Mouse (Mus musculus) left cerebral cortex, adult 8-10 months (tissue): ENCODE data around the gene Scaf8. TPM values are rescaled to one million over a fixed set of nuclear protein-coding genes. Genes with fewer than 3 reads are reported as not detected.
"Not testable (repeated sequence)": the region's sequence is repeated elsewhere in the genome, so short reads cannot be mapped to it uniquely, and the experiment has no call there.

ENCODE experiments used
- DNase-seq, 2 experiments: peaks; one replicate each; pipeline ENCODE4 v3.0.0; 2022; ENCODE audit warnings: low spot score in 2 of 2
- total RNA-seq, 4 experiments: library from RNA; stranded (reverse); gene quantifications; 2 replicates each; pipeline ENCODE4 v1.2.4; 2022

Gene Scaf8
- total RNA-seq, 4 experiments from 2014 or later: 57.1 to 64.2 (median 58.7) TPM

DNA sequence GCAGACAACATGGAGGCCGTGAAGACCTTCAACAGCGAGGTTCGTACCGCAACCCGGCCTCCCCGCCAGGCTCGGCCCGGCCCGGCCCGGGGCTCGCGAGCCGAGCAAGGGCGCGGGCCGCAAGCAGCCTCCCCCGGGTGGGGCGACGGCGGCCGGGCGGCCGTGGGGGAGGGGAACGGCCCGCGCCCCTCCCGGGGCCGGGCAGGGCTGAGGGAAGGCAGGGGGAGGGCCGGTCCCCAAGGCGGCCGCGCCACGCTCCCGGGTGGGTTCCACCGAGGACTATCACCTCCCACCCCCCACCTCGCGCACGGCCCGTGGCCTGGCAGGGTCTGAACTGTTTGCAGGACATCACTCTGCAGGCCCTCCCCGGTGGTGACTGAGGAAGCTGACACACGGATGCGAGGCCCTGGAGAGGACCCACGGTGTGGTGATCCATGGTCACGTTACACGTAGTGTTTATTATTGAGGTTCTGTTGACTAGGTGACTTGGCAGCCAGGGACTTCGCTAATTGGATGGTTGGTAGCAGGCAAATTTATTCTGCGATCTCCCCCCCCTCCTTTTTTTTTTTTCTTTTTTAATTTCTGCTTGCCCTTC is 705 bp downstream of the Scaf8 start:
- DNase-seq: peak; percentile 42 to 65

DNA sequence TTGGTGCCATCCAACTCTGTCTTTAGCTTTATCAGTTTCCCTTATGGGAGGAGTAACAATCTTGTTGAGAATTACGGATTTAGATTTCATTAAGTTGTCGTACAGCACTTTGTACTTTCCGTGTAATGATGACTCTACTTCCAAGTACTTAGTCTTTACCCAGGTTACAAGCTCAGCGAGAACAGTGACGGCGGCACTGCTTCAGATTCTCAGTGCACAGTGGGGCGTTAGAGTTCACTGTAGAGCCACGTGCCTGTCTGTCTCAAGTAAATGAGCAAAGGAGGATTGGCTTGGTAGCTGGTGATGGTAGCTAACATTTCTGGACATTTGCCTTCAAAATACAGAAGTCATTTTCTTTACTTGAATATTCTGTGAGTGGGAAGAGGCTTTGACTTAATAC is 6.2 kb downstream of the Scaf8 start:
- DNase-seq: not testable (repeated sequence)

DNA sequence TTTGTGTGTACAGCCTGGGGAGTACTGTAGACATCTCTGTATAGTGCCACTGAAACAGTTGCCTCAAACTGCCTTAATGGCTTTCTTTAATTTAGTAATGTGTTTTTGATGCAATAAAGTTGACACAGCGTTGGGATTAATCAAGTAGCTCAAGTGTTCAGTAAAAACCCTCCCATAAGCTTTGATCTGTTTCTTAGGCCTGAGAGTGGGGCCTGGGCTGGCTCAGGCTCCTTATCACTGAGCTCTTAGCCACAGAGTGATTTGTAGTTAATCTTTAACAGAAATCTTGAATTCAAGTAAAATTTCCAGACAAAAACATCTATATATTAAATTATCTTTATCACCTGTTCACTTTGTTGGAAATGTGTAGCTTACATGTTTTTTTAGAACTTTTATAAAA is 8.8 kb downstream of the Scaf8 start:
- not testable (repeated sequence) for DNase-seq

DNA sequence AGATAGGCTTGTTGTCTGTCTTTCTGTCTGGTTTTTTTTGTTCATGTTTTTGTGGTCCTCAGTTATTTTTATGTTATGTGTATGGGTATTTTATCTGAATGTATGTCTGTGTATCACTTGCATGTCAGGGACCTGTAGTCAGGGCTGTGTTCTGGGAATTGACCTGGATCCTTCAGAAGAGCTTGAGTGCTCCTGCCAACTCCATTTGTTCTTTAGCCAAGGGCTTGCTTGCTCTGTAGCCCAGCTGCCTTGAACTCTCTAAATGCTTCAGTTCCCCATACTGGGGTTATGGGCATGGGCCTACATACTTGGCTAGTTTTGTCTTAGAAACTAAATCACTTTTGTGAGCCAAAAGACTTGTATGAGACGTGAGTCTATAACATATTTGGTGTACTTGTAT is 13.9 kb downstream of the Scaf8 start:
- DNase-seq: no peak

DNA sequence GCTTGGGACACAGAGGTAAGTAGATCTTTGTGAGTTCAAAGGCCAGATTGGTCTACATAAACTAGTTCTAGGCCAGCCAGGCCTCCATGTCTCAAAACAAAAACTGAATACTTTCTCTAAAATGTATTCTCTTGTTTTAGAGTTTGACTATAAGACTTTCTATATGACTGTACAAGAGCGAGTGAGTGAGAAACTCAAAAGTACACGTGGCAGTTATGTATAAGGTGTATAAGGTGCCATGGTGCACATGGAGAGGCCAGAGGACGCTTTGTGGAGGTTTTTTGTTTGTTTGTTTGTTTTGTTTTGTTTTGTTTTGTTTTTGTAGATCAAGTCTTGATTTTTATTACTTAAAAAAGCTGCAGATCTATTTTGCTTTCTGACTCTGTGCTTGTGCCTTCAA is 15.0 kb downstream of the Scaf8 start:
- no peak for DNase-seq

DNA sequence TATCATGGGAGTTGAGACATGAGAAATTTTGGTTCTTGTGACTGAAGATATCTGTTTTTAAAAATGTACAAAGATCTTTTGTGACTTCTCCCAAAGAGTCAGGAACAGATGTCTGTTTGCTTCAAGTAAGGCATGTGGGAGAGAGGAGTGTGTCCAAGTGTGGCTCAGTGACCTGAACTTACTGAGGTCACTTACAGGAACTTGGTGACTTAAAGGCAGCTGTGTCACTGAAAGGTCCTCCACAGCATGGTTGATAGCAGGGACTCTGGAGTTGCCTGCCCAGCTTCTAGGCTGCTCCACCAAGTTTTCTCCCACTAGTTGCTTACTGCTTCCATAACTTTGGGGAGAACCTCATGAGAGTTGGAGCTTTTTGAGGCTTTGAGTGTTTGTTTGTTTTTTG is 20.6 kb downstream of the Scaf8 start:
- no peak for DNase-seq

DNA sequence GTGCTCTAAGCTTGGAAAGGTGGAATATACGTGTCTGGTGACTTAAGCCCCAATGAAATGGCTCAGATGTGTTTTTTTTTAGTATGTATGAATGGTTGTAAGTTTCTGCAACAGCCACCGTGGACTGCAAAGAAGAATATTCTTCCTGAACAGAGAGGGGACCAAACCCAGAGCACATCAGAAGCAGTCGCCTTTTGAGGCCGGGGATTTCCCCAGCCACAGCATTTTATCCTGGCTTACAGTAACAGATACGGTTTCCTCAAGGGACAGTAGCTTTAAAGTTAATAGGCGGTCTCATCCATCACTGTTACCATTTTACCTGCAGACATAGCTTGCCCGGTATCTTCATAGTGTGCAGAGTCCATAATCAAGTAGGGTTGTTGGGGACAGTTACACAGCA is 21.4 kb downstream of the Scaf8 start:
- DNase-seq: no peak

DNA sequence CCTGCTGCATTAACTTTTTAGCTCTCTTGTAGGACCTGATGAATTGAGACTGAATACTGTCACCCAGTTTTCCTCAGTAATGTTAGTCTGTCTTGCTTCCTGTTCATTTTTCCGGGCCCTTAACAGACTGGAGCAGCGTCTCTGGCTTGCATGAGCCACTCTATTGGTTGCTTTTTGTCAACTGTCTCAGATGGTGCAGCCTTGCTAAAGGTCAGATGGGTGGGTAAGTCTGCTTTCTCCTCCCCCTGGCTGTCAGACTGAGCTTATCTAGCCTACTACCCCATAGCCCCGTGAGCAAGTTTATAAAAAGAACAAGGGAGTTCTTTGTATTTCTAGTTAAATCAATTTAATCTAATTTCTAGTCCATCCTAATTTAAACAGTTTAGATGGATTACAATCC is 23.6 kb downstream of the Scaf8 start:
- DNase-seq: no peak

DNA sequence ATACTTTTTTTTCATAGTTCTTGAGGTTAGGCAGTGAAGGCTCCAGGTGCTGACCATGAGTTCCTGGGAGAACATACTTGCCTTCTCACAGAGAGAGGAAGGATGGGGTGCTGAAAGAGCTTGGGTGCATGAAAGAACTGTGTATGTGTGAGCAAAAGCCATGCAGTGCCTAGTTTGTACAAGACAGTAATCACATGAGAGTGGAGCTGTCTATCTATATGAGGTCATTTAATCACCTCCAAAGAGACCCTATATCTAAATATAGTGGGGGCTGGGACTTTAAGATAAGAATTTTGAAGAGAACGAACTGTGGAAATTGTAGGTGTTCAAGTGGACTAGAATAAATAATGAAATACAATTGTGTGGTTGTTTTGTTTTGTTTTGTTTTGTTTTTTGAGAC is 25.3 kb downstream of the Scaf8 start:
- DNase-seq: no peak

DNA sequence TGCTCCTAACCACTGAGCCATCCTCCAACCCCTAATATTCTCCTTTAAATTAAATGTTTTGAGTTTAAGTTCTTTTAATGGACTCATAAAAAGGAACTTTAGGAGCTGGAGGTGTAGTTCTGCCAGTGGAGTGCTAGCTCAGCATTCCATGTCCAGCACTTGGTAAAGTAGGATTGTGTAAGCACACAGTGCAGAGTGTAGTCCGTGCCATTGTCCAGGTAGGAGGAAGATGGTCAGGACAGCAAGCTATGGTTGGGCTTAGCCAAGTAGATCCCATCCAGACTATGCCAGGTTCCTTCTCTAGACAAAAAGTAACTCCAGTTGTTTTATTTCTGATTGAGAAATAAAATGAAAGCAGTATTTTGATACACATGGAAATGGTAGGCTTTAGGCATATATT is 34.1 kb downstream of the Scaf8 start:
- DNase-seq: no peak

DNA sequence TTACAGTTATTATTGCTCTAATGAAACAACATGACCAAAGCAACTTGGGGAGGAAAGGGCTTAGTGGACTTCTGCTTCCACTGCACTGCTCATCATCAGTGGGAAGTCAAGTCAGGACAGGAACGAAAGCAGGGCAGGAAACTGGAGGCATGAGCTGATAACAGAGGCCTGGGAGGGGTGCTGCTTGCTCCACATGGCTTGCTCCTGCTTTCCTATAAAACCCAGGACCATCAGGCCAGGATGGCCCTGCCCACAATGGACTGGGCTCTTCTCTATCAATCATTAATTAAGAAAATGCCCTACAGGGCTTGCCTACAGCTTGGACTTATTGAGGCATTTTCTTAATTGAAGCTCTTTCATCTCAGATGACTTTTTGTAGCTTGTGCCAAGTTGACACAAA is 34.8 kb downstream of the Scaf8 start:
- no peak for DNase-seq

DNA sequence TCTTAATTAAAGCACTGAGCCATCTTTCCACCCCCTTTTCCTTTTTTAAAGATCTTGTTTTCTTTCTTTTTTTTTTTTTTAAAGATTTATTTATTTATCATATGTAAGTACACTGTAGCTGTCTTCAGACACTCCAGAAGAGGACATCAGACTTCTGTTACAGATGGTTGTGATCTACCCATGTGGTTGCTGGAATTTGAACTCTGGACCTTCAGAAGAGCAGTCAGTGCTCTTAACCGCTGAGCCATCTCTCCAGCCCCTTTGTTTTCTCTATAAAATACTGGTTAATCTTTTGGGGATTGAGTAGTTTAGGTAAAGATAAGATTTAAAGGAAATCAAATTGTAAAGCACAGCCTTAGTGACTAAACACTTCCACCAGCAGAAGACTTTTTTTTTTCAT is 35.9 kb downstream of the Scaf8 start:
- not testable (repeated sequence) for DNase-seq

DNA sequence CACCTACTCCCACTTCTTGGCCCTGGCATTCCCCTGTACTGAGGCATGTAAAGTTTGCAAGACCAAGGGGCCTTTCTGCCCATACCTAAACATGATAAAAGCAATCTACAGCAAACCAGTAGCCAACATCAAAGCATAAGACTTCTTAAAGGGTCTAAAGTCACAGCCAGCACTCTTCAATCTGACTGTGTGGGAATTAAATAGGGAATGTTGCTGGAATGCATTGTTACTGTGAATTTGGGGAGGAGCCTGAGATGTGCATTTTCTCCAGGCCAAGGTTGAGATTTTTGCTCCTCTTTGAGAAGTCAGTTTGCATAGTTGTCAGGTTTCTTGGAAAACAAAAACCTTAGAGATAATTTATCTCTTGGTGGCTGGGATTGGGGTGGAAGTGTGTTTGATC is 36.4 kb downstream of the Scaf8 start:
- DNase-seq: no peak

DNA sequence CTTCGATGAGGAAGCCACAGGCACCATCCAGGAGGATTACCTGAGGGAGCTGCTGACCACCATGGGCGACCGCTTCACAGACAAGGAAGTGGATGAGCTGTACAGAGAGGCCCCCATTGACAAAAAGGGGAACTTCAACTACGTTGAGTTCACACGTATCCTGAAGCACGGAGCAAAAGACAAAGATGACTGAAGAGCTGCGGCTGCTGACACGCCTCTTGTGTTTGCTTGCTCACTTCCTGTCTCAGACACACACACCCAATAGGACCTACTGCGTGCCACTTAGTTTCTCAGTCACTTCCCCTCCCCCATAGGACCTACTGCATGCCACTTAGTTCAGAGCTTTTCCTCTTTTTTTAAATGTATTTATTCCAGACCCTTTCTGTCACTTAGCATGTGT is 41.4 kb downstream of the Scaf8 start:
- not testable (repeated sequence) for DNase-seq

DNA sequence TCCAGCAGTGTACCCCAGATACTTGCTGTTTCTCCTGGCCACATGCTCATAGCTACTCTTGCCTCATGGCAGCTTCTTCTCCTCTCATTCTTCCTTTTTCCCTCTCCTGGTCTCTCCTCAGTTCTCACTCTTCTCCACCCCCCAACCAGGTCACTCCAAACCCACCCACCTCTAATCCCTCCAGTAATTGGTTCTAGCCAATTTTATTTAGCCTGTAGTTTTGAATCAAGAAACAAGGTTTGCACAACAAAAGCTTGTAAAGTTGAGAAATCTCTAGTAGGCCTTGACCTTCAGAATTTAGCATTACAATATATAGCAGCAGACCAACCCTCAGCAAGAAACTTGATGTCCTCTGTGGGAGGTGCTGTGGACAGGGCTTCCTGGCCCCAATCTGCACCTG is 42.2 kb downstream of the Scaf8 start:
- no peak for DNase-seq

DNA sequence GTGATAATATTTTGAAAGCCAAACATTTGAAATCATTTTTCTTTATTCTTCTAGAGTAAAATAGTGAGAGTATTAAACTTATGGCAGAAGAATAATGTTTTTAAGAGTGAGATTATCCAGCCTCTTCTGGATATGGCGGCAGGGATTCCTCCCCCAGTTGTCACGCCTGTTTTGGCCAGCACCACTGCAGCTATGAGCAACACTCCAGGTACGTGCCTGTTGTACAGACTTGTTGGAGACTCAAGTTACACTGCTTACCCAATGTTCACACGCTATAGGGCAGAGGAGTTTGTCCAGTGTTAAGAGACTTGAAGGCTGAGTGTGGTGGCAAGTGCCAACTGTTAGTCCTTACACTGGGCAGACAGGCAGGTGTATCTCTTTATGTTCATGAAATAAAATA is 48.1 kb downstream of the Scaf8 start:
- DNase-seq: no peak

DNA sequence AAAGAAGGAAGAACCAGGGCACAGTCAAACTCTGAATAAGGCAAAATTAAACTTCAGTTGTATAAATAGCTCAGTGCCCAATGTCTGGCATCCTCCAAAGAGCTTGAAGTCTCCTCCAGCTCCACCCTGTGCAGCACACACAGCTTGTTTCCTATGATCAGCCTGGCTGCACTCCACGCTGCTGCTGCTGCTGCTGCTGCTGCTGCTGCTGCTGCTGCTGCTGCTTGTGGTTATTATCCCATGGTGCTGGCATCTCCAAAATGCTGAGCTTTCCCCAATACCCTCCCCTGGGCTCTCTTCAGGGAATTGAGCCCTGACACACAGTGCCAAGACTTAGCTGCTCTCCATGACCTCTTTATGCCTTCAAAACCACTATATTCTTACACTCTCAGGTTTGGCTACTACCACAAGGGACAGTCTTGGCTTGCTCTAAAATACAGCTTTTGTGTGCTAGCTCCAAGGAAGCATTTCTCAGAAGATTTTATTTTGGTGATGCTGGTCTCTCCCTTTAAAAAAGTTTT is 65.7 kb downstream of the Scaf8 start:
- DNase-seq: not testable (repeated sequence)

DNA sequence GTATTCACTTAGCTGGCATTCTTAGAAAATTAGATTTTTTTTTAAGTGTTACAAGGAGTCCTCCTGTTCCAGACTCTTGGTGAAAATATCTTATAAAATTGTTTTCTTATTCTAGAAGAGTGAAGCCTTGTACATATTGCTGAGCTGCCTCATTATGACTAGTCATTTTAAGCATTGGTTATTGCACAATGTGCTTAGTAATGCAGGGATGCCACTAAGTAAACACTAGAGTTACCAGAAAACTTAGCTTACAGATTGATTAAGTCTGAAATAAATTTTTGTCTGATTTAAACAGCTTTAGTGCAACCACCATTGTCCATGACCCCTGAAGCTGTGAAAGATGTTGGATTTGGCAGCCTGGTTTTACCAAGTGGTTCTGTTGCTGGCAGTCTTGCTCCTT is 80.7 kb downstream of the Scaf8 start:
- not testable (repeated sequence) for DNase-seq

DNA sequence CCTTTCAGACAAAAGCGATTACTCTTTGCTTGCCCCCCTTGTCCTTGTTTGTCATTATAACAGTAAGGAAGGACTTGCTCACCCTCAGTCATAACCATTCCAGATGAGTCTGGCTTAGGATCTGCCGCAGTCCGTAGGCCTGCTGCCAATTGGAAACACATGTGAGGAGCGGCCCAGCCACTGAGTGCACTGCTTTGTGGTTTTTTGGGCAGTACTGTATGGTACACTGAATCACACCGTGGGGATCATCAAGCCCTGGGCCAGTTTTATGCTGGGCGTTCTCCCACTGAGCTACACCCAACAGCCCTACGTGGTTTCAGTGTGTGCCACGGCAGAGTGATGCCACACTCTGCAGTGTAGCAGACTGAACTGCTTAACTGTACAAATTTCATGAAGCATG is 85.6 kb downstream of the Scaf8 start:
- no peak for DNase-seq

DNA sequence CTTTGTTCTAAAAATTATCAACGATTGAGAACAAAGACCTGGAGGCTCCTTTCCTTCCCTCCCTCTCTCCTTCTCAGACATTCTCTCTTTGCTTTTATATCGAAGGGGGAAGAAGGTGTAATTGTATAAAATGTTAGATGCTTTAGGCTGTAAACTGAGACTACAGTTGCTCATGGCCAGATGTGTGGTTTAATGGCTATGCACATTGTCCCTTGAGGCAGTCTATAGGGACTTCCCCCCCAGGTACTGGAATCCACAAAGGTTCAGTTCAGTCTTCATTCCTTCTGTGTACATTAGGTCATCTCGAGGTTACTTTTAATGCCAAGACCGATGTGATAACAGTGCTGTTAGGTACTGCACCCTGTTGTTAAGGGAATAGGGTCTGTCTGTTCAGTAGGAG is 89.1 kb downstream of the Scaf8 start:
- no peak for DNase-seq

DNA sequence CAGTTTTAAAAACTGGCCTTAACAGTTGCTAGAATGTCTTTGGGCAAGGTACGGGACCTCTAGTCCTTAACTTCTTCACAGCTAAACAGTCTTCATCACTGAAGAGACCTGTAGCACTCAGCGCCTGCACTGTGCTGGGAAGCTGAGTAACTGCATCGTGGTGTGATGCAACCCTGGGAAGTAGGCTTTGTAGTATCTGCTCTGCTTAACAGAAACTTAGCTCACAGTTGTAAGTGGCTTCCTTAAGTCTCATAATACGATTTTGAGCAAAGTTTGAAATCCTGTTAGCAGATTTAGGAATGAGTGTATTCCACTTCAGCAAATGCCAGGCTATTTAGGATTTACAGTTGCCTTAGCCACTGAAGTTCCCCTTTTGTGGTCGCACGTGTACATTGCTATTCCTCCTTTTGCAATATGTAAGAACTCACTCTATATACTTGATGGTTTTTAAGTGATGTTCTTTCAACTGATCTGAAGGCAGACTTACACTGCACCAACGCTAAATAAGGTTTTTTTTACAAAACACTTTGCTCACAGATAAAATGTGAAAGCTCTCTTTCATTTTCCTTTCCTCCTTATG is 90.1 kb downstream of the Scaf8 start:
- no peak for DNase-seq

DNA sequence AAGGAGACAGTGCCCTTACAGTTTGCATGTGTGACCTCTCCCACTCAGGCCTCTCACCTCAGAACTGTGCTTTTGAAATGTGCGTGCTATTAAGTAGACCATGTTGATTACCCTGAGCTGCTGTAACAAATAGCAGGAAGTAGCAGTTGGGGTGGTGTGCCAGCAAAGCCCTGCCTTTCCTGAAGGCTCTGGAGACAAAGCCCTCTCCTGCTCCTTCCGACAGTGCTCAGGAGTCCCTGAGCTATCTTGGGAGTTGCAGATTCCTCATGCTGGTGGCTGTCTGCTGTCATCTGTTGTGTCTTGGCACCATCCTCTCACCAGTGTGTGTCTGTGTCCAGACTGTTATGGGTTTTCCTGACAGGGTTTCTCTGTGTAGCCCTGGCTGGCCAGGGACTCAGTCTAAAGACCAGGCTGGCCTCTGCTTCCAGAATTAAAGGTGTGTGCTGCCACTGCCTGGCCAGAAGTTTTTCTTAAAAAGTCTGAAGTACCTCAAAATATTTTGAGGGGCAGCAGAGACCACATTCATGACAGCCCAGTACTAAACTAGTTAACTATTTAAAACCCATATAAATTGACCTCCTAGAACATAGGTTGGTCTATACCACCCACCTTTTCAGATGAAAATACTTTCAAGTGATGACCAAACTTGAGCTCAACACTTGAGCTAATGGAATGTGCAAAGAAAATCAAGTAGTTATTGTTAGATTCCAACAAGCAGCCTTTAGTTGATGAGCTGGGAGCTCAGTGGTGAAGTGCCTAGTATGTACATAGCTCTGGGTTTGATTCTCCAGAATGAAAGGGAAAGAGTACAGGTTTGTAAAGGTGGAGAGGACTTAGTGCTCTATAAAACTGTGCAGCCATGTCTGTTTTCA is 92.0 kb downstream of the Scaf8 start:
- no peak for DNase-seq
